Mouse (Mus musculus) testis, adult 2 months (tissue): Measurements from ENCODE around the gene Prr3. TPM values are rescaled to one million over a fixed set of nuclear protein-coding genes. Genes with fewer than 3 reads are reported as not detected.
"Not testable (repeated sequence)": the region's sequence is repeated elsewhere in the genome, so short reads cannot be mapped to it uniquely, and the experiment has no call there.

ENCODE experiments used
- H3K27ac ChIP-seq: fragments of 200-500 bp; 2 replicates; pipeline ENCODE4 v1.5.1; 2012; ENCODE audit warnings: low read depth, low read length; ENCODE audit not compliant: control insufficient read depth, insufficient read depth
- H3K27me3 ChIP-seq: fragments of 200-500 bp; 2 replicates; pipeline ENCODE4 v1.6.1; 2012; ENCODE audit warnings: mild to moderate bottlenecking, low read length, moderate library complexity; ENCODE audit not compliant: control insufficient read depth, insufficient read depth
- H3K36me3 ChIP-seq: fragments of 200-500 bp; 2 replicates; pipeline ENCODE4 v1.6.1; 2012; ENCODE audit warnings: mild to moderate bottlenecking, low read length; ENCODE audit not compliant: control insufficient read depth, insufficient read depth
- H3K4me1 ChIP-seq: fragments of 200-500 bp; 2 replicates; pipeline ENCODE4 v1.6.1; 2012; ENCODE audit warnings: low read length; ENCODE audit not compliant: control insufficient read depth, insufficient read depth
- H3K4me3 ChIP-seq: fragments of 200-500 bp; 2 replicates; pipeline ENCODE4 v1.5.1; 2012; ENCODE audit warnings: low read depth, mild to moderate bottlenecking, low read length, moderate library complexity, mixed read lengths; ENCODE audit not compliant: control insufficient read depth
- CTCF ChIP-seq: fragments of 200-500 bp; IDR thresholded peaks from 2 replicates; pipeline ENCODE4 v1.5.1; 2012; ENCODE audit warnings: low read depth, mild to moderate bottlenecking, inconsistent platforms, low read length, moderate library complexity; ENCODE audit not compliant: control insufficient read depth, insufficient read depth, insufficient replicate concordance
- POLR2A ChIP-seq: fragments of 200-500 bp; IDR thresholded peaks from 2 replicates; pipeline ENCODE4 v1.6.1; 2012; ENCODE audit warnings: low read depth, mild to moderate bottlenecking, inconsistent platforms, low read length, moderate library complexity; ENCODE audit not compliant: control insufficient read depth
- polyA plus RNA-seq: library from polyadenylated mRNA; depleted of rRNA; stranded (reverse); fragments of >200 nt; gene quantifications from 2 replicates; pipeline ENCODE4 v1.2.3, GENCODE M21; 2012

The Prr3 gene
- polyA plus RNA-seq, 1 experiment, result 35.7 TPM

GRCm38 (mm10) chr17:36014977-36015376 lies 34.9 kb upstream of the Prr3 start:
- Histone ChIP-seq H3K27ac (no peak overlapping the region), H3K36me3 (no peaks in the 10 kb centered on the region), H3K4me3 (no peak overlapping the region), H3K4me1 (no peaks in the 10 kb centered on the region), H3K27me3 (no peaks in the 10 kb centered on the region)
- TF ChIP-seq POLR2A, result no peak
- TF ChIP-seq CTCF, result no peak

- not testable (repeated sequence) for H3K4me3 ChIP-seq, H3K36me3 ChIP-seq, H3K27ac ChIP-seq, H3K27me3 ChIP-seq, H3K4me1 ChIP-seq
Measured at GRCm38 (mm10) chr17:36004409-36004808, 24.4 kb upstream of the Prr3 start.

- no peaks in the 10 kb centered on the region for H3K27me3 ChIP-seq
- H3K4me1 ChIP-seq, result no peaks in the 10 kb centered on the region
- H3K4me3 ChIP-seq, result no peak overlapping the region
- no peak for TF ChIP-seq POLR2A
- TF ChIP-seq CTCF, result no peak
- no peaks in the 10 kb centered on the region for H3K36me3 ChIP-seq
- H3K27ac ChIP-seq, result no peak overlapping the region
Measured at GRCm38 (mm10) chr17:36003331-36003730, 23.3 kb upstream of the Prr3 start.

GRCm38 (mm10) chr17:36001966-36002365 lies 21.9 kb upstream of the Prr3 start:
- TF ChIP-seq CTCF, result no peak
- no peak for TF ChIP-seq POLR2A
- H3K4me1 ChIP-seq, result no peaks in the 10 kb centered on the region; the same call in none of the 2 replicates
- no peak overlapping the region for H3K4me3 ChIP-seq
- no peak overlapping the region for H3K27ac ChIP-seq
- no peaks in the 10 kb centered on the region for H3K36me3 ChIP-seq
- H3K27me3 ChIP-seq, result no peaks in the 10 kb centered on the region

GRCm38 (mm10) chr17:36001121-36001897 lies 21.3 kb upstream of the Prr3 start:
- no peaks in the 10 kb centered on the region for H3K36me3 ChIP-seq
- no peak for TF ChIP-seq CTCF
- no peak for TF ChIP-seq POLR2A
- H3K27me3 ChIP-seq, result no peaks in the 10 kb centered on the region
- no peaks in the 10 kb centered on the region; the same call in none of the 2 replicates for H3K4me1 ChIP-seq
- no peak overlapping the region for H3K4me3 ChIP-seq
- H3K27ac ChIP-seq, result no peak overlapping the region

GRCm38 (mm10) chr17:36000349-36000748 lies 20.3 kb upstream of the Prr3 start:
- H3K36me3 ChIP-seq, result no peaks in the 10 kb centered on the region
- H3K27ac ChIP-seq, result no peak overlapping the region
- no peak overlapping the region for H3K4me3 ChIP-seq
- H3K27me3 ChIP-seq, result no peaks in the 10 kb centered on the region
- TF ChIP-seq CTCF (no peak), POLR2A (no peak)
- H3K4me1 ChIP-seq, result no peaks in the 10 kb centered on the region; the same call in none of the 2 replicates

- no peaks in the 10 kb centered on the region; the same call in none of the 2 replicates for H3K4me1 ChIP-seq
- H3K36me3 ChIP-seq, result no peaks in the 10 kb centered on the region
- no peak overlapping the region for H3K4me3 ChIP-seq
- TF ChIP-seq CTCF (no peak), POLR2A (no peak)
- H3K27ac ChIP-seq, result no peak overlapping the region
- H3K27me3 ChIP-seq, result no peaks in the 10 kb centered on the region
Measured at GRCm38 (mm10) chr17:35999356-35999755, 19.3 kb upstream of the Prr3 start.
